Mouse (Mus musculus): ENCODE data around the gene Pum2. TPM values are rescaled to one million over a fixed set of nuclear protein-coding genes. Genes with fewer than 3 reads are reported as not detected.

Pum2 gene
- polyA plus RNA-seq, 1 experiment = 89.6 TPM

DNA sequence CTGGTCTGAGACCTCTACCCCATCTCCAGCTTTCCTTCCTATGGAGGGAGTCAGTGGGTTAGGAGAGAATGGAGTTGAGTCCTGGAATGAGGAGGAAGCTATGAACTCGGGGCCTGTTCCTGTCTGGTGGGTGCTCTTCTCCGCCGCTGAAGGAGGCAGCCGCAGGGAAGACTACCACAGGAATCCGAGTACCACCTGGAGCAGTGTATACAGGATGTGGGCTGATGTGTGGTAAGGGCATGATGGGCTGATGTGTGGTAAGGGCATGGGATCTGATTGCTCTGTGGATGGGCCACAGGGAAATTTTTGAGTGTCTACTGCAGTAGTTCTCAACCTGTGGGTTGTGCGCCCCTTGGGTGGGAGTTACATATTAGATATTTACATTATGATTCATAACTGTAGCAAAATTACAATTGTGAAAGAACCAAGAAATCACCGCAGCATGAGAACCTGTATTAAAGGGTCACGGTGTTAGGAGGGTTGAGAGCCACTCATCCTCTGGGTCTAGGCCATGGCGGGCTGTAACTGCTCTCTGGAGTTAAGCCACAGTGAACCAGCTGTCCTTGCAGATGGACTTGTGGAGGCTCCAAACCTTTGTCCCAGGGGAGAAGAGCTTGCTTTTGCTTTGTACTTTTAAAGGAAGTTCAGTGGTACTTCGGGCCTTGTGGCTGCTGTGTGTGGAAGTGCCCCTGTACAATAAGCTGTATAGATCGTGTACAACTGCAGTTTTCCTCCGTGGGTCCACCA is 113.2 kb downstream of the Pum2 start:
- no peak for DNase-seq (ENCODE audit: extremely low spot score in 1 of 2, low spot score in 1 of 2)

DNA sequence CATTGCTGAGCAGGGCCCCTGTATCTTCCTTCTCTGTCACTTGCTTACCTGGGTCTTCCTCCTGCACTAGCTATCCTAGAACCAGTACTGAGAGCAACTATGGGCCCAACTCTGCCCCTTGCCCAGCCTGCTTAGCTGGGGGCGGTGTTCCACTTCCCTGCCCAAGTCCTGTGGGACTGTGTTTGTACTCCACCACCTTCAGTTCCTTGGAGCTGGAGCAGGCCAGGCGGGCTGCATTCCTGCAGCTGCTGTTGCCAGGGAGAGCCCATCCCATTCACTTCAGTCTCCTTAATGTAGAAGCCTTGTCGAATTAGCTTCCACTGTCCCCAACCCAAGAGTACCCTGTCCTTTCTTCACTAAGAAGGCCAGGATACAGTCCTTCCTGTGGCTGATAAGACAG is 114.5 kb downstream of the Pum2 start:
- DNase-seq (ENCODE audit: extremely low spot score in 1 of 2, low spot score in 1 of 2) = no peak

- DNase-seq (ENCODE audit: extremely low spot score in 1 of 2, low spot score in 1 of 2) = no peak
Observed at GRCm38 (mm10) chr12:8790615-8791014, 116.7 kb downstream of the Pum2 start.

- DNase-seq (ENCODE audit: extremely low spot score in 1 of 2, low spot score in 1 of 2) = no peak
Observed at GRCm38 (mm10) chr12:8793410-8794051, 119.6 kb downstream of the Pum2 start.

GRCm38 (mm10) chr12:8797936-8798335 is 124.0 kb downstream of the Pum2 start:
- DNase-seq (ENCODE audit: extremely low spot score in 1 of 2, low spot score in 1 of 2) = no peak

DNA sequence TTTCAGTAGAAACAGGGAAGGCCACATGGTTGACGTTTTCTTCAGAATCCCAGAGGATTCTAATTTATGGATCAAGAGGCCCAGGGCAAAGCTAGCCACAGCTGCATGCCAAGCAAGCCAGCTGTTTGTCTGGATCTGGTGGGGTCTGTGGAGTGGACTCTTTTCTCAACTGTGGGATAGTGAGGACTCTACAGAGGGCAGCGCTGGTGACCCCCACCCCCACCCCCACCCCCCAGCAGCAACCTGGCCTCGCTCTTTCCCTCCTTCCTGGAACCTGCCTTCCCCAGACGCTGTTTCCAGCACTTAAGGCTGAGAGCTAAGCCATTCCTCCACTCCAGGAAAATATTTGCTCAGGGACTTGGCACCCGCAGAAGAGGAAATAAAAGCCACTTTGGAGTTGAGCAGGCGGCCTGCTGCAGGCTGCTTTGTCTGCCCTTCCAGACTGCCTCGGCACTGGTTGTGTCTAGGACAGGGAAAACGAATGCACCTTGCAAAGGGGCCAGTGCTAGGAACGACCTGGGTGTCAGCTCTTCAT is 124.6 kb downstream of the Pum2 start:
- DNase-seq (ENCODE audit: extremely low spot score in 1 of 2, low spot score in 1 of 2) = no peak

Other genes with a start within 250 kb of the Pum2 start
- 285 and 316 TPM in 2 replicates for gene Rhob, start 174.1 kb upstream of the Pum2 start, polyA plus RNA-seq (2012; rRNA removed)
- gene Slc7a15, start 75.1 kb upstream of the Pum2 start, polyA plus RNA-seq (2012; rRNA removed) = not detected in 2 replicates
- gene Sdc1, start 97.2 kb downstream of the Pum2 start, polyA plus RNA-seq (2012; rRNA removed) = 4.5 and 4.7 TPM in 2 replicates
- 229 and 243 TPM in 2 replicates for gene Laptm4a, start 247.5 kb downstream of the Pum2 start, polyA plus RNA-seq (2012; rRNA removed)